Comparison of ENCODE assay signal across 14 mouse cellular contexts in the genomic region with DNA sequence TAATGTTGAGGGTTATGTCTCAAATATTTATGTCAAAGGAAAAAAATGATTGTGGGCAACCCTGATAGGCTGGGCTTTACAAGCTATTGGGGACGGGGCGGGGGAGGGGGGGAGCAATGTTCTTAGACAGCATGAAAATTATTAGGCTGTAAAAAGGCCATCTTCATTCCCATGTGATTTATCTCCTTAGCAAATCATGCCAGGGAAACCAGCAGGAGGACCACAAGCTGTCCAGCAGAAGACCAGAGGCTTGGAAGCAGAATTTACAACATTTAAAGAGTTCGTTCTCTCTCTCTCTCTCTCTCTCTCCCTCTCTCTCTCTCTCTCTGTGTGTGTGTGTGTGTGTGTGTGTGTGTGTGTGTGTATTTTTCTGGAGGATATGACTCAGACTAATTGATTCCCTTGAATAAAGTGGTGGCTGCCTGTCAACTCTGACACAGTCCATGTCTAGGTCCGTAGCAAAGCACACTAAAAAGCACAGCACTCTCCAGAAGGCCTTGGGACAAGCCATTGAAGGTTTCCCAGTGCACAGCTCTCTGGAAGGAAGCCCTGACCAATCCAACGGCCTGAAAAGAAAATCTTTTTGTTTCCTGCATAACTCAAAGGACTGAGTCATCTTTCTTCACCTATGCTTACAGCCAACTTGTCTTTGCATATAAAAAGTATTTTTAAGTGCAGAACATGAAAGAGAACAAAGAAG.
DNase-seq lines count a peak whose midpoint lies in the region; ATAC-seq lines count a peak whose summit lies in the region.
"Had no signal": no experiment of that assay in that cellular context is flagged by ENCODE, and none has a peak within 500 bp of the region (broad histone marks: within the 10 kb centered on the region; RNA-seq: fewer than 3 reads in every experiment).

No protein-coding gene starts in this region.

- H3K9me3 ChIP-seq in kidney, embryonic 14.5 days (ENCODE audit: control insufficient read depth, low read length) = no peaks in the 10 kb centered on the region
- H3K9me3 ChIP-seq: embryonic facial prominence, embryonic 15.5 days; liver, embryonic 12.5 days; midbrain, embryonic 12.5 days; neural tube, embryonic 13.5 days had no signal

- no peaks in the 10 kb centered on the region for H3K4me1 ChIP-seq in kidney, embryonic 14.5 days (ENCODE audit: control insufficient read depth, insufficient read depth, low read length)
- H3K4me1 ChIP-seq: embryonic facial prominence, embryonic 15.5 days; liver, embryonic 12.5 days; midbrain, embryonic 12.5 days had no signal

- 37% methylated on average over 5 of the region's 5 CpGs for WGBS in kidney, embryonic 14.5 days

- H3K9ac ChIP-seq in kidney, embryonic 14.5 days (ENCODE audit: low read depth, low read length) = no peak overlapping the region
- H3K9ac ChIP-seq: embryonic facial prominence, embryonic 15.5 days; liver, embryonic 12.5 days; midbrain, embryonic 12.5 days; neural tube, embryonic 13.5 days had no signal

- no peak overlapping the region for H3K4me3 ChIP-seq in kidney, embryonic 14.5 days (ENCODE audit: low read length)
- H3K4me3 ChIP-seq: embryonic facial prominence, embryonic 15.5 days; liver, embryonic 12.5 days; midbrain, embryonic 12.5 days; neural tube, embryonic 13.5 days had no signal

- no peak overlapping the region for H3K4me2 ChIP-seq in kidney, embryonic 14.5 days (replicated peaks; ENCODE audit: low read depth, low read length)
- H3K4me2 ChIP-seq: embryonic facial prominence, embryonic 15.5 days; liver, embryonic 12.5 days; midbrain, embryonic 12.5 days; neural tube, embryonic 13.5 days had no signal

- H3K36me3 ChIP-seq in kidney, embryonic 14.5 days (ENCODE audit: control insufficient read depth, insufficient read depth, low read length) = no peaks in the 10 kb centered on the region
- H3K36me3 ChIP-seq: embryonic facial prominence, embryonic 15.5 days; liver, embryonic 12.5 days; midbrain, embryonic 12.5 days; neural tube, embryonic 13.5 days had no signal

- ATAC-seq in kidney, embryonic 14.5 days (ENCODE audit: low FRiP score, low TSS enrichment) = peak; percentile 49; the same call in 1 of the 2 replicates
- ATAC-seq: inflammation-experienced regulatory T-cells, adult 6 months; liver, embryonic 12.5 days had no signal

- intact Hi-C loops in heart, postnatal 25 days (cut with DNase I) = no loop called here

- no peaks in the 10 kb centered on the region for H3K27me3 ChIP-seq in kidney, embryonic 14.5 days (ENCODE audit: control insufficient read depth, insufficient read depth, low read length)
- H3K27me3 ChIP-seq: embryonic facial prominence, embryonic 15.5 days; liver, embryonic 12.5 days; midbrain, embryonic 12.5 days; neural tube, embryonic 13.5 days had no signal

- H3K27ac ChIP-seq in kidney, embryonic 14.5 days (ENCODE audit: low read depth, low read length) = no peak overlapping the region
- H3K27ac ChIP-seq: embryonic facial prominence, embryonic 15.5 days; liver, embryonic 12.5 days; midbrain, embryonic 12.5 days; neural tube, embryonic 13.5 days had no signal

- DNase-seq in kidney, postnatal 36 days = no peak
- DNase-seq in Muller cell, postnatal 12 days (ENCODE audit: inconsistent ontology term) = peak; percentile 55
- peak; percentile 49 for DNase-seq in adrenal gland, postnatal 10 days
- peak; percentile 18 for DNase-seq in heart, postnatal 25 days (ENCODE audit: low spot score)
- no peak for DNase-seq in natural killer cell, adult 2 months (ENCODE audit: low spot score in 2 of 2)
- no peak for DNase-seq in thymus, postnatal 36 days
- DNase-seq: cerebellum, postnatal 36 days; lung, postnatal 14 days had no signal

Comparison
In these comparisons a context has a peak if more than half of its experiments do, and no peak if none do; other contexts are left out.
1. DNase-seq: peak in Muller cell, postnatal 12 days (single experiment), adrenal gland, postnatal 10 days (single experiment) and heart, postnatal 25 days (single experiment); none in kidney, postnatal 36 days (0 of 2), natural killer cell, adult 2 months (0 of 2) and thymus, postnatal 36 days (0 of 2).